Mouse (Mus musculus): Measurements from ENCODE around the gene Nlgn2. TPM values are rescaled to one million over a fixed set of nuclear protein-coding genes. Genes with fewer than 3 reads are reported as not detected.

Gene Nlgn2
- polyA plus RNA-seq, 1 experiment from 2014 or later = 6.4 TPM

DNA sequence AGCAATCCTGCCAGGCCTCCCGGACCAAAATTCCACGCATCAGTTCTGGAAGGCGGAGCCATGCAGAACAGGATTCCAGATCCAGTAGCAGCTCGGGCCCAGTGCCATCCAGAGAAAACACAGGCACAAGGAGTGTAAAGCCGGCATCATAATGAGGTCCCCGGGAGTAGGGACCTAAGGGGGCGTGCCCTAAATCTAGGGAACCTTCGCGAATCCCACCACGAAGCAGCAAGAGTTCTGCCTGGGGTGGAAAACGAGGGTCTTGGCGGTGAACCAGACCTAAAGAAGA lies 33.0 kb downstream of the Nlgn2 start:
- peak overlapping the region; percentile 72 for H3K4me3 ChIP-seq (replicated peaks; ENCODE audit: low read length)
- ATAC-seq (ENCODE audit: insufficient read depth, low FRiP score) = no peak
- peaks cover 12% of the 10 kb centered on the region for H3K27me3 ChIP-seq (ENCODE audit: control insufficient read depth, insufficient read depth, low read length)
- no peaks in the 10 kb centered on the region for H3K36me3 ChIP-seq (ENCODE audit: control insufficient read depth, insufficient read depth, low read length)
- no peaks in the 10 kb centered on the region for H3K9me3 ChIP-seq (replicated peaks; ENCODE audit: control insufficient read depth, low read length)
- peak overlapping the region; percentile 99 for H3K4me2 ChIP-seq (ENCODE audit: low read depth, low read length)
- peak overlapping the region; percentile 69 for H3K27ac ChIP-seq (ENCODE audit: low read length)
- WGBS = 12% methylated on average over 12 of the region's 12 CpGs
- peaks cover 52% of the 10 kb centered on the region for H3K4me1 ChIP-seq (ENCODE audit: control insufficient read depth, insufficient read depth, low read length)
- H3K9ac ChIP-seq (ENCODE audit: low read length) = peak overlapping the region; percentile 83

DNA sequence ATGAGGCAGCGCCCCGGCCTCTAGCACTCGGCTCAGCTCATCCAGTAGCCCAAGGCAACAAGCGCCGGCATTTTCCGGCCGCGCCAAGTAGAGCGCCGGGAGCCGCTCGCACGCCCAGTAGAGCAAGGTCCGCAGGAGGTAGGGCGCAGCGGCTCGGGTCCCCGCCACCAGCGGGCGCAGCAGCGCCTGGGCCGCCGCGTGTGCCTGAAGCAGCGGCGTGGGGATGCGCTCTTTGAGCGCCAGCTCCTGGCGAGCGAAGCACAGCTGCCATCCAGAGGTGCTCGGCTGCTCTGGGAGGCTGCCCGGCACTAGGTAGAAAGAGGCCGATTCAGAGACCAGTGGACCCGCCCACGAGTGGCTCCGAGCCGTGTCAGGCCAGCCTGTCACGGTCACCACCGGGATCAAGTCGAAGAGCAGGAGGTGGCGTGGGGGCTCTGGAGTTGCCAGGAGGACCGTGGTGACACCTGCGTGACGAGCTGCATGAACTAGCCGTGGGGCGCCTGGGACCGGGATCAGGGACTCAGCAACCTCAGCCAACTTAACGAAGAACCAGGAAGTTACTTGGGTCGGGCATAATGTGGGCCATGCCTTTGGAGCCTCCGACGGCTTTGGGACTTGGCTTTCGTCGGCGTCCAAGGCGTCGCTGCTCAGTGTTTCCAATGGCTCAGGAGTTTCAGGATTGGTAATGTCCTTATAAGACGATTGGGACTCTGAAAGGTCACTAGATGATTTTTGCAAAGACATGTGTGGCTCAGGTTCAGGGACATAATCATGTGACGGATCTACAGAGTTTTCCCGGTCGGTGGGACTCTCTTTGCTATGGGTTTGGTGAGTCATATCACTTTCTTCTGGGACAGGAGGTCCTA lies 33.6 kb downstream of the Nlgn2 start:
- Histone ChIP-seq H3K4me1 (ENCODE audit: control insufficient read depth, insufficient read depth, low read length) (peaks cover 58% of the 10 kb centered on the region), H3K9ac (ENCODE audit: low read length) (peak overlapping the region; percentile 83), H3K9me3 (replicated peaks; ENCODE audit: control insufficient read depth, low read length) (no peaks in the 10 kb centered on the region), H3K27me3 (ENCODE audit: control insufficient read depth, insufficient read depth, low read length) (peaks cover 12% of the 10 kb centered on the region), H3K36me3 (ENCODE audit: control insufficient read depth, insufficient read depth, low read length) (no peaks in the 10 kb centered on the region), H3K4me3 (replicated peaks; ENCODE audit: low read length) (peak overlapping the region; percentile 72), H3K27ac (ENCODE audit: low read length) (peak overlapping the region; percentile 69), H3K4me2 (ENCODE audit: low read depth, low read length) (peak overlapping the region; percentile 99)
- peak; percentile 69 for ATAC-seq (ENCODE audit: insufficient read depth, low FRiP score)
- WGBS = 2% methylated on average over 60 of the region's 60 CpGs

DNA sequence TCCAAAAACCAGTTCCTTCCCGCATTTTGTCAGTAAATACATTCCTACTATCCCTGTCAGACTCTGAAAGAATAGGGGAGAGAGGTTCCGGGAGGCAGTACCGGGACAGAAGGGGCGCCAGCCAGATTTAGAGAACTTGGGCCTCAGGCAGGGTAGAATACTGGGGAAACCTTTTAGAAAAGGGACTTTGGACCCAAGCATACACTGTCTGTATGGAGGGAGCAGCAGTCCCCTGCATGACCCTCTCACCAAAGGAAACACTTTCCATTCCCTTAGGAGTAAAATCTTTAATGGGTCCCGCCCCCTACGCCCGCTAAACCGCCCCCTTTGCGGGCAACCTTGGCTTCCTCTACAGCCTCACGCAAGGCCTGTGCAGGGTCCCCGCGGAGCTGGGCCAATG lies 34.3 kb downstream of the Nlgn2 start:
- Histone ChIP-seq H3K4me1 (ENCODE audit: control insufficient read depth, insufficient read depth, low read length) (peaks cover 58% of the 10 kb centered on the region), H3K9me3 (replicated peaks; ENCODE audit: control insufficient read depth, low read length) (no peaks in the 10 kb centered on the region), H3K27me3 (ENCODE audit: control insufficient read depth, insufficient read depth, low read length) (peaks cover 12% of the 10 kb centered on the region), H3K36me3 (ENCODE audit: control insufficient read depth, insufficient read depth, low read length) (no peaks in the 10 kb centered on the region), H3K4me3 (replicated peaks; ENCODE audit: low read length) (peak overlapping the region; percentile 72), H3K27ac (ENCODE audit: low read length) (peak overlapping the region; percentile 69; the same call in 1 of the 2 replicates), H3K4me2 (ENCODE audit: low read depth, low read length) (peak overlapping the region; percentile 99), H3K9ac (ENCODE audit: low read length) (peak overlapping the region; percentile 83)
- WGBS = 3% methylated on average over 12 of the region's 12 CpGs
- ATAC-seq (ENCODE audit: insufficient read depth, low FRiP score) = no peak; the same call in 1 of the 2 replicates

DNA sequence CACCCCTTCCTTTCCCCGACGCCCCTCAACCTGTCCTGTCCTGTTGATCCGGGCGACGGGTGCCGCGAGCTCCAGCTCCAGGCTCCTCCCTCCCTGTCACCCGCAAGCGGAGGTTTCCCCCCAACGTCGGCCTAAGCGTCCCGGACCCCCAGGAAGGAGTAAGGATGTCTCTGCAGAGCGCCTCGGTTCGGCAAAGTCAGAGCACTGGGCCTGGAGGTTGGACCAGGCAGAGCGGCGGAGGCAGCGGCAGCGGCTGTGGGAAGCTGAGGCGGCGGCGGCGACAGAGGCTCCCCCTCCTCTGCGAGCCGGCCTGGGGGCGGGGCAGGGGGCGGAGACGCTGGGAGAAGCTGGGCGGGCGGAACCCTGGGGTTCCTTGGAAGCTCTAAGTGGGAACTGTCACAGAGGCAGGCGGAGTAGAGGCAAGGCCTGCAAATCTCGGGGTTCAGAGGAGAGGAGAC lies 34.9 kb downstream of the Nlgn2 start:
- peaks cover 12% of the 10 kb centered on the region for H3K27me3 ChIP-seq (ENCODE audit: control insufficient read depth, insufficient read depth, low read length)
- ATAC-seq (ENCODE audit: insufficient read depth, low FRiP score) = peak; percentile 43; the same call in 1 of the 2 replicates
- peaks cover 58% of the 10 kb centered on the region for H3K4me1 ChIP-seq (ENCODE audit: control insufficient read depth, insufficient read depth, low read length)
- H3K4me3 ChIP-seq (replicated peaks; ENCODE audit: low read length) = peak overlapping the region; percentile 72
- H3K9me3 ChIP-seq (replicated peaks; ENCODE audit: control insufficient read depth, low read length) = no peaks in the 10 kb centered on the region
- WGBS = under 1% methylated on average over 32 of the region's 33 CpGs
- peak overlapping the region; percentile 38; the same call in 1 of the 2 replicates for H3K27ac ChIP-seq (ENCODE audit: low read length)
- no peaks in the 10 kb centered on the region for H3K36me3 ChIP-seq (ENCODE audit: control insufficient read depth, insufficient read depth, low read length)
- peak overlapping the region; percentile 99 for H3K4me2 ChIP-seq (ENCODE audit: low read depth, low read length)
- H3K9ac ChIP-seq (ENCODE audit: low read length) = peak overlapping the region; percentile 83

DNA sequence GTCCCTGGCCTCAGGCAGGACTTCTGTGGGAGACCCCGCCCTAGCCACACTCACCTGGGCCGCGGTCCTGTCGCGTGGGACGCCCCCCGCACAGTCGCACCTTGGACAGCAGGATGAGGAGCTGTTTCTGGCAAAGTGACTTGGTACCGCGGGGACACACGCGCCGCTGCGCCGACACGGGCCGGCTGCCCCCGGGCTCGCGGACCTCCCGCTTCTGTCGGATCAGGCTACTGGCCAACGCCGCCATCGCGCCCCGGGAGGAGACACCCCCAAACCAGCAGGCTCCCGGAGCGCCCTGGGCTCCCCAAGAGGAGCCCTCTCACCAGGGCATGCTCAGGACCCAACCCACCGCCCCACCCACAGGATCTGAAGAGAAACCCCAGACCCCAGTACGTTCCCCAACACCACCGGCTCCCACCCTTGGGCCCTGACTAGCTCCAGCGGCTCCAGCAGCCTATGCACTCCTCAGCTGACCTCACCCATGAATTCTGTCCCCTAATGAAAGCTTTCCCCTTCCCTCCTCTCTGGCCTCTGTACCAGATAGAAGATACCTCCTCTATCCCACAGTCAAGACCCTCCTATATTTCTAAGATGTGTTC lies 36.1 kb downstream of the Nlgn2 start, which contains the start of gene Fgf11:
Fgf11 (minus strand) TSS at position 479 of the 599 bp plus-strand sequence.
- peaks cover 58% of the 10 kb centered on the region for H3K4me1 ChIP-seq (ENCODE audit: control insufficient read depth, insufficient read depth, low read length)
- under 1% methylated on average over 28 of the region's 33 CpGs for WGBS
- ATAC-seq (ENCODE audit: insufficient read depth, low FRiP score) = no peak
- peak within 1 kb of the TSS; percentile 83 for H3K9ac ChIP-seq (ENCODE audit: low read length)
- H3K27me3 ChIP-seq (ENCODE audit: control insufficient read depth, insufficient read depth, low read length) = peaks cover 12% of the 10 kb centered on the region
- H3K9me3 ChIP-seq (replicated peaks; ENCODE audit: control insufficient read depth, low read length) = no peaks in the 10 kb centered on the region
- peak within 1 kb of the TSS; percentile 72 for H3K4me3 ChIP-seq (replicated peaks; ENCODE audit: low read length)
- H3K36me3 ChIP-seq (ENCODE audit: control insufficient read depth, insufficient read depth, low read length) = no peaks in the 10 kb centered on the region
- H3K4me2 ChIP-seq (ENCODE audit: low read depth, low read length) = peak within 1 kb of the TSS; percentile 99
- H3K27ac ChIP-seq (ENCODE audit: low read length) = peak within 1 kb of the TSS; percentile 47; the same call in 1 of the 2 replicates

DNA sequence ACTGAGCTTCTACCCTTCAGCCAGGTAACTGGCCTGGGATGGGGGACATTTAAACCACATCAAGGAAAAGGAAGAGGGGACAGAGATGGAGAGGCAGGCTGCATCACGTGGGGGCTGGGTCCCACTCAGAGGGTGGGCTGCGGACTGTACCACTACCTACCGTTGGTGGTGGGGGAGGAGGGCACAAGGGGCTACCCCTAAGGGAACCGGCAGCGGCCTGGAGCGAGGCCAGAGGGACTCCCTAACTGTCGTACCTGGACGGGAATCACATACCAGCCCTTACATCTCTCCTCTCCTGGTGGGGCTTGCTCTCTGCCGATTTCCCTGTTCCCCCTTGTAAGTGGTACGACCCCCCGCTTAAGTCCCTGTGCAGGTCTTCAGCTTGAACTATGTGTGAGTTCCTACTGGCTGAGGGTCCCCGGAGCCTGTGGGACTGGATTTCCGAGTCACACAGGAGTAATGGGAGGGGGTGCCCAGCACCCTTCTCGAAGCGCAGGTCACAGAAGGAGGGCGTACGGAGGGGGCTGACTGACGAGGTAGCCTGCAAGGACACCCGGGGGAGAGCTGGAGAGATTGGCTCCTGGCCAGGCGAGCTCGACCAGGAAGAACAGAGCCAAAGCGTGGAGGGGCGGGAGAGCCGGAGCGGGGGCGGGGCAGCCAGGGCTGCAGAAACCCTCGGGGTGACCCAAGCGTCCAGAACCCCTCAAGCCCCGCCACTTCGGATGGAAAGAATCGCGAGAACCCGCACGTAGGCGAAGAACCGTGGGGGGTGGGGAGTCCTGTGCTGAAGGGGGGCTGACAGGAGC lies 37.0 kb downstream of the Nlgn2 start:
- Histone ChIP-seq H3K9ac (ENCODE audit: low read length) (peak overlapping the region; percentile 83), H3K4me3 (replicated peaks; ENCODE audit: low read length) (peak overlapping the region; percentile 72), H3K27me3 (ENCODE audit: control insufficient read depth, insufficient read depth, low read length) (peaks cover 12% of the 10 kb centered on the region), H3K9me3 (replicated peaks; ENCODE audit: control insufficient read depth, low read length) (no peaks in the 10 kb centered on the region), H3K4me1 (ENCODE audit: control insufficient read depth, insufficient read depth, low read length) (peaks cover 58% of the 10 kb centered on the region), H3K4me2 (ENCODE audit: low read depth, low read length) (peak overlapping the region; percentile 99), H3K36me3 (ENCODE audit: control insufficient read depth, insufficient read depth, low read length) (no peaks in the 10 kb centered on the region), H3K27ac (ENCODE audit: low read length) (peak overlapping the region; percentile 47; the same call in 1 of the 2 replicates)
- WGBS = under 1% methylated on average over 35 of the region's 36 CpGs
- peak; percentile 22; the same call in 1 of the 2 replicates for ATAC-seq (ENCODE audit: insufficient read depth, low FRiP score)

DNA sequence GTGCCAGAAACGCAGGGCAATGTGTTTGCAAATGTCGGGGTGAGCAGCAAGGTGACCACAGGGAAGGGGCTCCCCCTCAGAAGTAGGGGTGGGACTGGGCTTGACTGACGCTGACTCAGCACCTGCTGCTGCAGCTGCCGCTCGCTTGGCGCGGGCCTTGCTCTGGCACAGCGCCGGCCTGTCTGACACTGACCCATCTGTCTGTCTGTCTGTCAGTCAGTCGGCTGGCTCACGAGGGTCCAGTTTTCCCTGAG lies 37.5 kb downstream of the Nlgn2 start:
- peak overlapping the region; percentile 83 for H3K9ac ChIP-seq (ENCODE audit: low read length)
- H3K4me2 ChIP-seq (ENCODE audit: low read depth, low read length) = peak overlapping the region; percentile 99
- peaks cover 58% of the 10 kb centered on the region for H3K4me1 ChIP-seq (ENCODE audit: control insufficient read depth, insufficient read depth, low read length)
- no peak for ATAC-seq (ENCODE audit: insufficient read depth, low FRiP score)
- H3K4me3 ChIP-seq (replicated peaks; ENCODE audit: low read length) = peak overlapping the region; percentile 72
- no peaks in the 10 kb centered on the region for H3K9me3 ChIP-seq (replicated peaks; ENCODE audit: control insufficient read depth, low read length)
- H3K36me3 ChIP-seq (ENCODE audit: control insufficient read depth, insufficient read depth, low read length) = no peaks in the 10 kb centered on the region
- H3K27ac ChIP-seq (ENCODE audit: low read length) = peak overlapping the region; percentile 47; the same call in 1 of the 2 replicates
- WGBS = 2% methylated on average over 11 of the region's 11 CpGs
- H3K27me3 ChIP-seq (ENCODE audit: control insufficient read depth, insufficient read depth, low read length) = peaks cover 12% of the 10 kb centered on the region

DNA sequence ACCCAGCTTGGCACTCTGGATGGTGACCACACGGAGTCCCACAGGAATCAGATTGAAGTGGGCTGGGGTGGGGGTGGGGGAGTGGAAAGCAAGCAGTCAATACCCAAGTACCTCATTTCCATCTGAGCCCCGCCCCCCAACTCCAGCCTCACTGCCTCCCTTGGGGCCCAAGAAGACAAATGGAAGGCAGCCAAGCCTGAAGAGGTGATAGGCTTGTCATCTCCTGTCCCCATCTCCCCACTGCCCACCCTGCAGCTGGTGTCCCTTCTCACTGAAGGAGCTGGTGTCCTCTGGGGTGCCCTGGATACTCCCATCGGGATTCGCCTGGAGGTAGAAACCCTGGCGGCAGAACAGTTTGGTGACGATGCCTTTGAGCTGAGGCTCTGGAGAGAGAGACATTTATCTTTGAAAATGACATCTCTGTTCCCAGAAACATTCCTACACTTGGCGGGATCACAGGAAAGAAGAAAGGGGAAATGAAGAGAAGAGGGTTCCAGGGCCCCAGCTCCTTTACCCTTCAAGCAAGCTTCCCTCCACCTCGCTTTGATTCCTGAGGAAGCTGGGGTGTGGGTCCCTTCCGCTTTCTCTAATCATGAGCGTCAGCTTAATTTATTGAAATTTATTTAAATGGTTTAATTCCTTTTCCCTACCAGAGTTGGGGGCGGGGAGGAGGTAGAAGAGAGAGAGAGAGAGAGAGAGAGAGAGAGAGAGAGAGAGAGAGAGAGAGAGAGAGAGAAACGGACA lies 38.0 kb downstream of the Nlgn2 start:
- Histone ChIP-seq H3K4me1 (ENCODE audit: control insufficient read depth, insufficient read depth, low read length) (peaks cover 53% of the 10 kb centered on the region), H3K27ac (ENCODE audit: low read length) (0 out of 2 replicates have a peak overlapping the region, but pooled peaks have one; percentile 14), H3K27me3 (ENCODE audit: control insufficient read depth, insufficient read depth, low read length) (peaks cover 10% of the 10 kb centered on the region), H3K4me2 (ENCODE audit: low read depth, low read length) (peak overlapping the region; percentile 99), H3K4me3 (replicated peaks; ENCODE audit: low read length) (no peak overlapping the region; the same call in 1 of the 2 replicates), H3K36me3 (ENCODE audit: control insufficient read depth, insufficient read depth, low read length) (no peaks in the 10 kb centered on the region), H3K9me3 (replicated peaks; ENCODE audit: control insufficient read depth, low read length) (no peaks in the 10 kb centered on the region), H3K9ac (ENCODE audit: low read length) (peak overlapping the region; percentile 35; the same call in 1 of the 2 replicates)
- ATAC-seq (ENCODE audit: insufficient read depth, low FRiP score) = no peak
- WGBS = 23% methylated on average over 12 of the region's 12 CpGs

Measured in stomach, embryonic 16.5 days (tissue).